Mouse (Mus musculus): Measurements from ENCODE around the gene Atp6v0c.

The Atp6v0c gene

DNA sequence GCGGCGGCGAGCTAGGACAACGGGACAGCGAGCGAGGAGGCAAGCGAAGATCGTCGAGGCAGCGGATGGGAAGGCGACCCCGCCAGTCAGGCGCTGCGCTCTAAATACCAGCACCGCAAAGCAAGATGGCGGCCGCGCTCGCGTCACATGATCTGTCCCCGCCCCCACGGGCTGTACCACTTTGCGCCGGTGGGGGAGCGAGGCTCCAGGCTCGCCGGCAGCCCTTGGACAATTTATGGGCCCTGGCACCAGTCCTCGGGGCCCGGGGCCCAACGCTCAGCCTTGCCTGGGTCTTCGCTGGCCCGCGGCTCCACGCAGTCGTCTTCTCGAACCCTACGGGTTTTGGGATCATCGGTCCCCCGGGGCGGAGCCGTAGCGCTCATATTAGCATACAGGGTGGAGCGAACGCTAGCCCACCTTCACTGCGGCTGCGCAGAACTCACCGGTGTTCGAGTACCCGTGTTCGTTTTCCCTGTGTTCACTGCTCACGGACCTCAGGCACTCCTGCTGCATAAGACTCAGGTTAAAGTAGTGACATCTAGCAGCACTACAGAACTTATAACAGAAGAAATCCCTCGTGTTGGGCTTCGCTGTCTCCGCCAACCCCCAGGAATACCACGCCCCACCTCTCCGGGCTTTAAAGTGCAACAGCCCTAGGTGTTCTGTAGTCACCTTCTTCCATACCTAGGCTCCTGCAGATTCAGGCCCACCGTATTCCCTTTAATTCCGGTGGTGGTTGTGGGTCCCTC, at the start of gene Atp6v0c:
Atp6v0c (minus strand) TSS at position 386 of the 749 bp plus-strand sequence.
- DNase-seq = peak; percentile 95 to 97

DNA sequence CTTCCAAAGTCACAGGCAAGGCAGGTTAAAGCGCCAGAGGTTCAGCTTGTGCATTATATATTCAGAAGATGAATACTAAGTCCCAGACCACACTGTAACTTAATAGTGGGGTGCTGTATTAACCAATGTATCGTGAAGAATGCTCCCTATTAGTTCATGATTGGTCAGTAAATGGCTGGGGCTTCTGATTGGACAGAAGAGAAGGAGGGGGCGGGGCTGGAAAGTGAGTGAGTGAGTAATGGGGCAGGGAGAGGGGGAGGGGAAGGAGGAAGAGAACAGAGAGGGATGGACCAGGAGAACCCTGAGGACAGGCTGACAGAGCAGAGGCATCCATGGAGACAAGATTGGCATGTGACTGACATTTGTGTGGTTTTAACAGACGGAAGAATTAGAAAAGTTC, 47.3 kb upstream of the Atp6v0c start:
- DNase-seq = no peak

DNA sequence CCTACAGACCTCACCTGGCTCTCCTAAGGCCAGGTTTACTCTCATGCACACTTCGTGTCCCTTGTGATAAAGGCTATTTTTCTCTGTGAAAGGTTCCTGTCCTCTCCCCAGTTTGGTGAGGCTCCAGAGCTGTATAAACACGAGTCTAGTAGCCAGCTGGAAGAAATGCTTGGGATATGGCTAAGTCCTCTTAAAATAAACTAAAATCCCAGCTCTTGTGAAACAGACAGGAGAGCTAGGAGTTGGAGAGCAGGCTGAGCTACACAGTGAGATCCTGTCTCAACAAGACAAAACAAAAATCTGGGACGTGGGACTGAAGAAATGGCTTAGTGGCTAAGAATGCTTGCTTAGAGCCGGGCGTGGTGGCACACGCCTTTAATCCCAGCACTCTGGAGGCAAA, 43.7 kb upstream of the Atp6v0c start:
- no peak for DNase-seq

DNA sequence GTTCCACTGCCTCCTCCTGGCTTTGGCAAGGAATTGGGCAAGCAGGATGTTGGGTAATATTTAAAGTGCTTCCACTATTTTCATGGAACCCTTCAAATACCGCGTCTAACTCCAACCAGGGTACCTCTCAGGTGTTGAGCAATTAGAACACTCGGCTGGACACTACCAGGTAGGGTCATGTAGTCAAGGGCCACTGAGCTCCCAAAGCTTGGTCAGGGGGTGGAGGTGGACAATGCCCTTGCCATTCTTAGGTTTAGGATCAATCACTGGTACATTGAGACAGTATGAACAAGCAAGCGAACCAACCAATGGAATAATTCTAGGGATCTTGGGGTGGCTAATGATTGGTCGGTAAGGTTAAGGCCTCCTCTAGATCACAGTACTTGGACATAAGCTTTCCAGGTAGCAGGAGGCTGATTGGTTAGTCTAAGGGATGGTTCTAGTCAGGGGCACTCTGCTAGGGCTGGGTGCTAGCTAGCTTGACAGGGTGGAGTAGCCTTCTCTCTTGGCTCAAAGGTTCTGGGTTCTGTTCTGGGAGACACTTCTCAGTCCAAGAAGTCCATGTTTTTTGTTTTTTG, 43.0 kb upstream of the Atp6v0c start:
- DNase-seq = no peak

DNA sequence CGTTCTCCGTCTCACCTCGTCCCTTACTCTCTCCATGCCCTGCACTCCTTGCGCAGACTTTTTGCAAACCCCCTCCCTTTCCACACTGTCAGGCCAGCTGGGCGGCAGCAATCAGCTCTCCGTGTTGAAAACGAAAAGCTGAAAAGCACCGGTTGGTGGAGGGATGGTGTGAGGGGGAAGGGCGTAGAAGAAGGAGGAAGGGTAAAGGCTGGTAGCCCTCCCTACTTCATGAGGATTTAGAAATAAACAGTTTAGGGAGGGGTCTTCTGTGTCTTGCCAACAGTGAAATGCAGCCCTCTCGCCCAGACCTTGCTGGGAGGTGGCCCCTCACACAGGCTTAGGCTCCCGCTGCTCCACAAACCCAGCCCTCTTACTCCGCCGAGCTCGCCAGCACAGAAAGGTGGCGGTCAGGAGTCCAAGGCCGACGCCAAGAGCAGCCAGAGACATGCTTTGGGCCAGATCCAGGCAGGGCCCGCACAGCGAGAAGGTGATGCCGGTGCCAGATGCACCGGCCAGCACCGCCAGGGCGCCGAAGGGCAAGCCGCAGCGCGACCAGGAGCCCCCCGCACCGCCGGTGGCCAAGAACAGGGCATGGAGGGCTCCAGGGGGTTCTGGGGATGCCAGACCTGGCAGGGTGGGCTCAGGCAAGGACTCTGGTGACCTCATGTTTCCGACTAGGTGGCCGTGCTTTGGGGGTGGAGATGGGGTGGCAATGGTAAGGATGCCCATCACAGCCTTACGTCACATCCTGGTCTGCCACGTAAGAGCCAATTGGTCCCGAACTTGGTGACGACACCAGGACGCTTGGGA, 42.3 kb upstream of the Atp6v0c start:
- DNase-seq = peak; percentile 35 to 42

DNA sequence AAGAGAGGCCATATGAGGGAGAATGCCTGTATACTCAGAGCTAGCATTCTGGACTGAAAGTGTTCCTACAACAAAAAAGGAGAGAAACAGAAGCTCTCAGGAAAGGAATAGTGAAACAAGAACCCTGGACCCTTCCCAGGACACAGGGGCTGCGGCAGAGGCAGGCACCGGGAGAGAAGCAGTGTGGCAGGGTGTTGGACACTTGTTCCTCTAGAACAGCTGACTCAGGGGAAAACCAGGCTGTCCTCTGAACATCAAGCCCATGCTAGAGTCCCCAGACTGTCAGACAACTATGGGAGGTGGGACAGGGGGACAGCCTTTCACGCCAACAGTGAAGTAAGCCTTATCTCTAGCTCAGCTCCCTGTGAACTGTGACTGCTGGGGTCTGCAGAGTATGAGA, 41.1 kb upstream of the Atp6v0c start:
- no peak for DNase-seq

DNA sequence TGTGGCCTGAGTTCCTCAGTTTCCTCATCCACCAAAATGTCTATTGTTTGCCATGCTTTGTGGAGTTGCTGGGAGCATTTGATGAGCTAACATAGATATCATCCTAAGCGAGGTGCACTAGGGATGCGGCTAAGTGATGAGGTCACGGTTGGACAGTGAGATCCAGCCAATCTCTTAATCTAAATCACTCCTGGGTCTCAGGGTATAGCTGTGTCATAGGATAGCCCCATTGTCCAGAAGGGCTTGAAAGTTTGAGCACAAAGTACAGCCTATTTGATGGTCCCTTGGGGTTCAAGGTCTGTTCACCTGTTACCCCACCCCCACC, 40.4 kb upstream of the Atp6v0c start:
- no peak for DNase-seq

DNA sequence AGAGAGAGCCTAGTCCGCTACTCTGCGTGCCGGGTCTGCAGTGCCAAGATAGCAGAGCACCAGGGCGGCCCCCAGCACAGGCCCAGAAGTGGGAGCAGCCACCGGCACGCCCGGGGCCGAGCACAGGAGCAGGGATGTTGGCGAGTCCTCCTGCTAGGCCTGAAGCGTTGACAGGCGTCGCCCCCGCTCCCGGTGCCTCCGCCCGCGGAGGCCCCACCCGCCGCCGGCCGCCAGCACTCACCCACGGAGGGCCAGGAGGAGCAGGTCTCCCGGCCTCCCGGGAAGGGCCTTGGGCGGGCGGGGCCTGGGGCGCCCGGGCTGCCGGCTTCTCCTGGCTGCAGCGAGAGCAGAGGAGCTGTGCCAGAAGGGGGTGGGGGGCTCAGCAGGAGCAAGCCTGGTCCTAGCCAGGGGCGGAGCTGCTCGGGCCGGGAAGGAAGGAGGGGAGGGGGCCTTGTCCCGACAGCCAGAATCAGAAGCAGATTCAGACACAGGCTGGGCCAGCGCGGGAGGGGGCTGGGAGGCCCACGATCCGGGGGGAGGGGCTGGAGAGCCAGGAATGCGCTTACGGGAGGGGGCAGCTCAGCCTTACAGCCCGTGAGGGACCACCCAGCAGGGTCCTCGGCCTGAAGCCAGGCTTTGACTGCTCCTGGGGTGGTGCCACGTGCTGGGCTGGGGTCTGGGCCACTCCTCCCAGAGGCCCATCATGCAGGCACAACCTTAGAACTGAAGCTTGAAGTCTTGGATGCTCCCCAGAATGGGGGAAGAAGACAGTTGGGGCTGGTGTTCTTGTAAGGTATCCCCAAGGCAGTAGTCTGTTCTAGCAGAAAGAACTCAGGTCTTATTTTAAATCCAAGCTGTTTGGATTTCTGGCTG, 39.8 kb upstream of the Atp6v0c start, which contains the start of gene Ntn3:
Ntn3 (minus strand) TSS at position 489 of the 873 bp plus-strand sequence.
- DNase-seq = peak in 1 of 2 experiments; percentile 7

DNA sequence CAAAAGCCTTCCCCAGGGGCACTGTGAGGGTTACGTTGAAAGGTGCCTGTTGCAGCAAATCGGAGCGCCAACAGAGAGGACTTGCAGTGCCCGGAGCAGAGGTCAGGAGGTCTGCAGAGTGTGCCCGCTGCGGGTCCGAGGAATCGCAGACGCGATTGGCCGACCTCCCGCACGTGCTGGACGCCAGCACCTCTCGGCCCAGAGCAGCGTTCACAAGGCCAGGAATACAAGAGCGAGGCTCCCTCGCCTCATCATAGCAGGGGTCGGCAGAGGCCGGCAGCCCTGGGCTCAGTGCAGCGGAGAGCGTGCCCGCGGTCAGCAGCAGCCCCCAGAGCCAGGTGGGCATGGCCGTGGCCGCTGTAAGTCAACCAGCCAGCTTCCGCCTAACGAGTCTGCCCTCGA, 39.1 kb upstream of the Atp6v0c start:
- peak in 1 of 2 experiments; percentile 14 for DNase-seq

DNA sequence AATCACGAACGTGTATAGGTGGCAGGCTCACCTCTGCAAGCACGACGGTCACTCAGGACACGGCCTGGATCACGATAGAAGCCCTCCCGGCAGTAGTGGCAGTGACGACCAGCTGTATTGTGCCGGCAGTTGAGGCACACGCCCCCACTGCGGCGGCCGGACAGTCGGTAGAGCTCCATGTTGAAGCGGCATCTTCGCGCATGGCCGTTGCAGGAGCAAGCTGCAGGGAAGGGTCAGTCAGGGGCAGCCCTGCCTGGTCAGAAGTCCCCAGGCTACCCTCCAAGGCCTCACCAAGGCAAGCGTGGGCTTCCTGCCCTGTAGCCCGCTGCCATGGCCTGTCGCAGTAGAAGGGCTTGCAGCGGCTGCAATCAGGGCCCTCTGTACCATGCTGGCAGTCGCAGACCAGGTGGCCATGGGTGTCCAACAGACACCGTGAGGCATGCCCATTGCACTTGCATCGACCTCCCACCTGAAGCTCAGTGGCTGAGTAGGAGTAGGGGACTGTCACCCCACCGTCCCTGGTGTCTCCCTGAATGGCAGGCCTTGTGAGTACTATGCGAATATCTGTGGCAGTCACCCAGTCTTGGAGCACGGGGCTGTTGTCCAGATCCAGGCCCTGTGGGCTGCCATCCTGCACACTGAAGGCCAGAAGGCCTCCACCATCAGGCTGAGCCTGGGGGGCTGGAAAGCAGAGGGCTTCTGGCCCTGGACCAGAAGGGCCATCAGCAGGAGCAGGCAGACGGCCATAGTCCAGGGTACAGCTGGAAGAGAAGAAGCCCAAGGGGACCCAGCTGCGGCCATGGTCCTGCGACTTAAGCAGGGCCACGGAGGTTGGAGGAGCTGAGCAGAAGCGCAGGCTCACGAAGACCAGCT, 38.5 kb upstream of the Atp6v0c start:
- DNase-seq = no peak

DNA sequence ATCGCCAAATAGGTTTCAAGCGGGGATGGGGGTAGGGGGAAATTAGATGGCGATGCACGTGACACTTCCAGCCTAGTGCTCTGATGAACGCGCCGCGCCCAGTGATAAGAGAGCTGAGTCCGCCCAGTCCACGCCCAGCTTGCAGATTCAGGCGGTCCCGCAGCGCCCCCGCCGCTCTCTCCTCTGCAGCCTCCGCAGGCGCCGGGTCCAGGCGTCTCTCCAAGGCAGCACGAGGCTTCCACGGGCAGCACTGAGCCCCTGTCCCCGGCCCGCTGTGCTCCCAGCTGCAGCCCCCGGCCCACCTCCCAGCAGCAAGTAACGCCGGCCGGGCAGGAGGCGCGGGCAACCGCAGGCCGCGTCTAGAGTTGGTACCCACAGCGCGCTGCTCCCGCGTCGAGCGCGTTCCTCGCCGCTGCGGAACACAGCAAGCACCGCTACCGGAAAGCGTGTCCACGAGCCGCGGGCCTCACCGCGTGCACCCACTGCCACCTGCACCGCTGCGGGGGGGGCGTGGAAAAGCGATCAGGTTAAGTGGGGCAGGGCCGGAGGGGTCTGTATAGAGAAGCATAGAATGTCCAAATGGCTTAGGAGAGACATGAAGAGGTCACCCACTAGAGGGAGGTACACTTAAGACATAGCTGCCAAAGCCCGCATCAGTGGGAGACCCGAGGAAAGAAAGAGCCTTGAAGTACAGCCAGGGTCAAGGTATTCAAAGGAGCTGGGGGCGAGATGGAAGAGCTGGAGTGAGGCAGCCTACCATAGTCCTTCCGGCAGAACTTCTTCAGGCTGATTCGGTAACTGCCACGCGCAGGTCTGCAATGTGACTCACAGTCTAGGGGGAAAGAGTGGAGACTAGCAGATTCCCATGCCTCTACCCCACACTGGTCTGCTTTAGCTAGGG, 37.2 kb upstream of the Atp6v0c start:
- peak in 1 of 2 experiments; percentile 19 for DNase-seq

DNA sequence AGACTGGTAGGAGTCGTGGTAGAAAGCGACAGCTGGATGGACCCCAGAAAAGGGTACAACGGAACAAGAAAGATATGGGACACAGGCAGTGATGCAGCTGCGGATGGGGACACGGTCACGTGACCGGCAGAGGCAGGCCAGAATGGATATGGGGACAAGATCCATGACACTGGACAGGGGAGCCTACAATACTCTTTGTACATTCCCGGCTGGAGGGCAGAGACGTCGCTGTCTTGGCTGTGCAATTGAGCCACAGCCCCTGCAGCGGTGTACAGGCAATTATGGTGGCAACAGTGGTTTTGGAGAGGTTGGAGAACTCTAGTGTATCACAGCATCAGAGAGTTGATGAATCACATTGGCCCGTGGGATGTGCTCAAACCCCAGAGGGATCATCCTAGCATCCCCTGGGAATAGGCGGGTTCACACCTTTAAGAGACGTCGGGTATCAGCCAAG, 36.4 kb upstream of the Atp6v0c start:
- peak in 1 of 2 experiments; percentile 44 for DNase-seq

DNA sequence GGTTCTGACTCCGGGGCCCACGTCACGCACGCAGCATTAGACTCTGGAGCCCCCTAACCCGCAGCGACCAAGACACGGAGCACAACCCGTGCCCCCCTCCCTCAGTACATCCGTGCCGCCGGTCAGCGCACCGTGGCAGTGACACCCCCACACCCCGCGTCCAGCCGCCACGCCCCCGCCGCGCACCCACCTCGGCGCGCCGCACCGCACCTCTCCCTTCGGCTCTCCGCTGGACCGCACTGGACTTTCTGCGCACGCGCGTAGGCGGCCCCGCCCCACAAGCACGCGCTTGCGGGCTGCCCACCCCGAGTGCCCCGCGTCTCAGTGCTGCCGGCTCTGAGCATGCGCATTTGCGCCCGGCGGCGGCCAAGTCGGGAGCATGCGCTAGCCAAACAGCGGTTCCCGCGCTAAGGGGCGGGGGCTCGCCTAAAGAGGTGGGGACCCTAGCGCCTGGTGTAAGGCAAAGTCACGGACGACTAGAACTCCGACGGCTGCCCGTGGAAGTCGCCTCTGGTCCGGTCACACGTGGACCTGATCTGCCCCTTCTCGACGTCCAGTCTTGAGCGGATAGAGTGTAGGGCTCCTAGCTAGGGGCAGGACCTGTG, 35.9 kb upstream of the Atp6v0c start, which contains the start of gene Tbc1d24:
Tbc1d24 (minus strand) TSS at position 279 of the 605 bp plus-strand sequence.
- DNase-seq = peak; percentile 89 to 90

DNA sequence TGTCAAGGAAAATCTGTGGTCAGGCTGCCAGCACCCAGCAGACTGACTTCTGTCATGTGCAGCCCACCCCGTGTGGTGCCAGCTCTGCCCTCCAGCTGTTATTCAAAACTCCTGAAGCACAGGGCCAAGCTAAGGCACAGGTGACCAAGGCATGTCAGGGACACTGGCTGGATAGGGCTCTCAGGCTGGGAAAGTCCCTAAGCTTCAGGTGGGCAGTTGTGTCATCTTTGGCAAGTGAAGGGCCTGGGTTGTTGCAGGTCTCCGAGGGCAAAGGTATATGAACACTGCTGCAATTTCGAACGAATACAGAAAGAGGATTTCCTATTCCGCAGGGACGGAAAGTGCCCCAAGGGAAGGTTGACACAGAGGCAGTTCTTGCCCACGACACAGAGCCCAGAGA, 35.3 kb upstream of the Atp6v0c start:
- no peak for DNase-seq

DNA sequence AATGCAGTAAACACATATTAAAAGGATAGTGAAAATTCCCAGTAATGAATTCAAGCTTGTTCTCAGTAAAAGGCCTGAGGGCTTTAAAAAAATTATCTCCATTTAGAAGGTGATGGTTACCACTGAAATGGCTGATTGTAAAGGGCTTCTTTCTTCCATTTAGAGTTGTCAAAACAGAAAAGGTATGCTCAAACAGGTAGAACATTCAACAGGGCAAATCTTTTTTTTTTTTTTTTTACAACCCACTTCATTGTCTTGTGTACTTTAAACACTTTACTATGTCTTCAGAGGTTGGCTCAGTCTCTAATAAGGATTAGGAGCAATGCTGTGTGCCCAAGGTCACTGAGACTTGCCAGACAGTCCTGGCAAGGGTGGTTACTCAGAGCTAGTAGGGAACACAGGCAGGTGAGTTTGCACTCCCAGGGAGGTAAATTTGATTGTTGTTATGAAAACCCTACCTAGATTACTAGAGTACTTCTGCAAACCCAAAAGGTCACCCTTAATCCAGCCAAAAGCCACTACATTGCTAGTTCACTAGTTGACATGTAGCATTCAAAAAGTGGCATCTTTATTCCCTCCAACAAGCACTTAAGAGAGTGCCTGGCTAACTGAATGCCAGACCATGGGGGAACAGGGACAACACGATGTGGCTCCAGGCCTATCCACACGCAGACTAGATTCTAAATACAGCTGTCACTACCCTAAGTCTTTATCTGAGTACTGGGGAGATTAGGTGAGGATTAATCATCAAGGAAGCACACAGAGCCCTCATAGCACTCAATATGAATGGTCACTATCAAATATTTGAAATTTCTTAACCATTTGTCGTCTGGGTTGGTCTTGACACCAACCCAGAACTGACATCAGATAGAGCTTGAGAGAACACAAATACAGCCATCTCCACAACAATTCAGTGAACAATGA, 34.4 kb upstream of the Atp6v0c start:
- DNase-seq = no peak

DNA sequence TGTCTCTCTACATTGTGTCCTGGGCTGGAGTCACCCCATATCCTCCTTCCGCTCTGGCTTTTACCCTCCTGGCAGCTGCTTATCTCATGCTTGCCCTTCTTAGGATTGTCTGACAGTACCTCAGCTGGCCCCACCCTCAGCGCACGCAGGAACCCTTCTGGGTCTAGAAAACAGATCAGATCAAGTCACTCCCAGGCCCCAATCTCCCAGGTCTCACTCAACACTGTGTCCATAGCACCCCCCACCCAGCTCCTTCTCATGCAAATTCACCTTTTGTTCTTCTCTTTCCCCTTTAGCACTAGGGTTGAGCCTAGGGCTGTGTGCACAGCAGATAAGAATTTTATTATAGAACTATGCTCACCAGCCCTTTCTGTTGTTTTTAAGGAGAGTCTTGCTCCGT, 33.6 kb upstream of the Atp6v0c start:
- DNase-seq = no peak

DNA sequence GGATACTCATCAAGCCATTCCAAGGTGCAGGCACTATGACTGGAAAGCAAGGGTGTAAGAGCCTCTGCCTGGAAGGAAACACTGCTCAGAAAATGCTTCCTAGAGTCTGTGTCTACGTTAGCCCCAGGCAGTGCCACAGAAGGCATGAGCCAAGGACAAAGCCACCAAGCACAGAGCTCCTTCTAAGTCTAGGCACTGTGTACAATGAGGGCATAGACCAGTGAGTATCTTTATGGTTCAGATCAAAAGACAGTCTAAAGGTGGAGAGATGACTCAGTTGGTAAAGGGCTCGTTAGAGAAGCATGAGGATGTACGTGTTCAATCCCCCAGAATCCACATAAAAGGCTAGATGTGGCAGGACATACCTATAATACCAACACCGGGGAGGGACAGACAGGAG, 31.6 kb upstream of the Atp6v0c start:
- no peak for DNase-seq

DNA sequence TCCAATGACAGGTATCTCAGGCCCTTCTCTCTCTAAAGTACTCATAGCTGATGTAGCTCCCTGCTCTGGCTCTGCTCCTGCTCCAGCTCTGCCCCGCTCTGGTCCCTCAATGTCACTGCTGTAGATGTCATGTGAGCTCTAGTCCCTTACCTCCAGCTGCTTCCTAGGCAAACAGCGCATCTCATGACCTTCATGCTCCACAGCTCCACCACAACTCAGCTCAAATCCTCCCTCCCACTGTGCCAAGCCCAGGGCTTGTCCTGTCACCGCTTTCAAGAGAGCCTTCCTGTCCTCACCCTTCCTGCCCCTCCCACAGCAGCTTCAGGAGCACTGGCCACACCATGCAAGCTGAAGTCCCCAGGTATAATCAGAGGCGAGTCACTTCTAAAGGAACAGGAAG, 30.2 kb upstream of the Atp6v0c start:
- DNase-seq = peak in 1 of 2 experiments; percentile 28

DNA sequence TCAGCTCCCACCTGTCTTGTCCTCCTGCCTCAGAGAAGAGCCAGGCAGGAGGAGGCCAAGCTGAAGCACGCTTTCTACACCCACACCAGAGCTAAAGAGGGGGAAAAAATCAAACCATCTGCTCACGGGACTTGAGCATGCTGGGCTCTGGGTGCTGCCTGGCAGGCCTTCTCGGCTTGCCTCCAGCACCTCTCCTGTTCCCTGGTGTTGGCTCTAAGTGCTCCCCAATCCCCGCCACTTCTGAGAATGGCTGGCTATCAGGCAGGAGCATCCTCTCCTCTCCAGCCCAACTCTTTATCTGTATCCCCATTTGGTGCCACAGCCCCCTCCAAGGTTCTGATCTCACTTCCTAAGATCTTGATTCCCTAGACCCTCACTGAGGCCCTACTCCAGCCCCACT, 29.8 kb upstream of the Atp6v0c start:
- no peak for DNase-seq
